Mouse (Mus musculus) midbrain, embryonic 13.5 days (tissue): ENCODE measurements around the gene Crispld2. TPM values are rescaled to one million over a fixed set of nuclear protein-coding genes. Genes with fewer than 3 reads are reported as not detected.

Experiments
- ATAC-seq: fragments of 200-750 bp; cut with Nextera tagmentation; 2 replicates; pipeline ENCODE4 v1.8.0; 2017; ENCODE audit warnings: mild to moderate bottlenecking, moderate TSS enrichment, moderate library complexity
- H3K27ac ChIP-seq: fragments of 300-500 bp; sonication (generic); 2 replicates; pipeline ENCODE4 v1.5.1; 2015; ENCODE audit warnings: inconsistent platforms, mild to moderate bottlenecking, moderate library complexity
- H3K27me3 ChIP-seq: fragments of 300-500 bp; sonication (generic); 2 replicates; pipeline ENCODE4 v1.6.1; 2015; ENCODE audit warnings: mild to moderate bottlenecking, inconsistent platforms
- H3K36me3 ChIP-seq: fragments of 300-500 bp; sonication (generic); 2 replicates; pipeline ENCODE4 v1.6.1; 2015; ENCODE audit warnings: mild to moderate bottlenecking, inconsistent platforms
- H3K4me1 ChIP-seq: fragments of 300-500 bp; sonication (generic); replicated peaks from 2 replicates; pipeline ENCODE4 v1.6.1; 2015; ENCODE audit warnings: inconsistent platforms
- H3K4me2 ChIP-seq: fragments of 300-500 bp; sonication (generic); replicated peaks from 2 replicates; pipeline ENCODE4 v1.6.1; 2015; ENCODE audit warnings: moderate library complexity, mild to moderate bottlenecking, inconsistent platforms
- H3K4me3 ChIP-seq: fragments of 300-500 bp; sonication (generic); replicated peaks from 2 replicates; pipeline ENCODE4 v1.5.1; 2015; ENCODE audit warnings: mild to moderate bottlenecking, inconsistent platforms
- H3K9ac ChIP-seq: fragments of 300-500 bp; sonication (generic); replicated peaks from 2 replicates; pipeline ENCODE4 v1.6.1; 2015; ENCODE audit warnings: mild to moderate bottlenecking, inconsistent platforms
- H3K9me3 ChIP-seq: fragments of 300-500 bp; sonication (generic); 2 replicates; pipeline ENCODE4 v1.6.1; 2016; ENCODE audit warnings: mild to moderate bottlenecking, inconsistent platforms
- whole genome bisulfite sequencing: fragments of 180-500 bp; shearing (Covaris S2); methylation state at CpG from one replicate; pipeline ENCODE4 v1.1.7; 2015; 5-methylcytosine and 5-hydroxymethylcytosine counted together
- polyA plus RNA-seq: library from polyadenylated mRNA; unstranded; fragments of >200 nt; fragmentation: Nextera tagmentation; extraction: Ambion mirVana; gene quantifications from 2 replicates; pipeline ENCODE4 v1.2.1, GENCODE M21; 2015

Crispld2 gene
- polyA plus RNA-seq = 1.9 and 2.1 TPM in 2 replicates

GRCm38 (mm10) chr8:119992249-119992648 lies at the start of gene Crispld2:
Crispld2 (plus strand) TSS chr8:119992438.
- H3K27me3 ChIP-seq = peaks cover 43% of the 10 kb centered on the region
- no peaks in the 10 kb centered on the region for H3K9me3 ChIP-seq
- H3K4me3 ChIP-seq = peak within 1 kb of the TSS; percentile 35
- WGBS = under 1% methylated on average over 25 of the region's 25 CpGs
- H3K9ac ChIP-seq = peak within 1 kb of the TSS; percentile 29; the same call in 1 of the 2 replicates
- no peak within 1 kb of the TSS for H3K27ac ChIP-seq
- ATAC-seq = peak; percentile 91
- H3K4me2 ChIP-seq = peak within 1 kb of the TSS; percentile 60
- H3K4me1 ChIP-seq = peaks cover 13% of the 10 kb centered on the region
- H3K36me3 ChIP-seq = no peaks in the 10 kb centered on the region

GRCm38 (mm10) chr8:119943616-119944015 lies 48.6 kb upstream of the Crispld2 start:
- no peak overlapping the region for H3K4me2 ChIP-seq
- WGBS = 94% methylated on average over 10 of the region's 10 CpGs
- no peak overlapping the region for H3K27ac ChIP-seq
- peaks cover 12% of the 10 kb centered on the region for H3K4me1 ChIP-seq
- H3K27me3 ChIP-seq = no peaks in the 10 kb centered on the region
- peaks cover 73% of the 10 kb centered on the region for H3K36me3 ChIP-seq
- ATAC-seq = no peak
- H3K9ac ChIP-seq = no peak overlapping the region
- H3K4me3 ChIP-seq = no peak overlapping the region
- H3K9me3 ChIP-seq = no peaks in the 10 kb centered on the region

- Histone ChIP-seq H3K27me3 (no peaks in the 10 kb centered on the region), H3K4me3 (no peak overlapping the region), H3K4me1 (peaks cover 17% of the 10 kb centered on the region), H3K9ac (no peak overlapping the region), H3K9me3 (no peaks in the 10 kb centered on the region), H3K4me2 (no peak overlapping the region), H3K27ac (no peak overlapping the region), H3K36me3 (peaks cover 74% of the 10 kb centered on the region)
- ATAC-seq = 0 out of 2 replicates have a peak, but pooled peaks have one; percentile 46
- 64% methylated on average over 9 of the region's 9 CpGs for WGBS
Measured at GRCm38 (mm10) chr8:119944096-119944811, 48.0 kb upstream of the Crispld2 start.

GRCm38 (mm10) chr8:119946326-119946865 lies 45.8 kb upstream of the Crispld2 start:
- H3K4me1 ChIP-seq = peaks cover 17% of the 10 kb centered on the region
- H3K9me3 ChIP-seq = no peaks in the 10 kb centered on the region
- H3K4me2 ChIP-seq = no peak overlapping the region
- WGBS = 80% methylated on average over 8 of the region's 8 CpGs
- no peak overlapping the region for H3K9ac ChIP-seq
- H3K27ac ChIP-seq = no peak overlapping the region; the same call in 1 of the 2 replicates
- no peak for ATAC-seq
- no peak overlapping the region for H3K4me3 ChIP-seq
- peaks cover 84% of the 10 kb centered on the region for H3K36me3 ChIP-seq
- no peaks in the 10 kb centered on the region for H3K27me3 ChIP-seq

GRCm38 (mm10) chr8:119947653-119948052 lies 44.6 kb upstream of the Crispld2 start:
- no peak overlapping the region for H3K4me2 ChIP-seq
- no peaks in the 10 kb centered on the region for H3K27me3 ChIP-seq
- H3K27ac ChIP-seq = no peak overlapping the region
- 92% methylated on average over 19 of the region's 19 CpGs for WGBS
- peaks cover 17% of the 10 kb centered on the region for H3K4me1 ChIP-seq
- H3K9me3 ChIP-seq = no peaks in the 10 kb centered on the region
- no peak overlapping the region for H3K9ac ChIP-seq
- no peak overlapping the region for H3K4me3 ChIP-seq
- H3K36me3 ChIP-seq = peaks cover 84% of the 10 kb centered on the region
- no peak for ATAC-seq

- 0 out of 2 replicates have a peak overlapping the region, but pooled peaks have one; percentile 10 for H3K9ac ChIP-seq
- H3K4me1 ChIP-seq = peaks cover 17% of the 10 kb centered on the region
- H3K9me3 ChIP-seq = no peaks in the 10 kb centered on the region
- H3K4me3 ChIP-seq = no peak overlapping the region
- H3K4me2 ChIP-seq = no peak overlapping the region
- 76% methylated on average over 15 of the region's 15 CpGs for WGBS
- peaks cover 86% of the 10 kb centered on the region for H3K36me3 ChIP-seq
- H3K27me3 ChIP-seq = no peaks in the 10 kb centered on the region
- no peak for ATAC-seq
- H3K27ac ChIP-seq = no peak overlapping the region
Measured at GRCm38 (mm10) chr8:119948340-119948739, 43.9 kb upstream of the Crispld2 start.

- Histone ChIP-seq H3K27ac (no peak overlapping the region), H3K4me2 (no peak overlapping the region), H3K36me3 (peaks cover 95% of the 10 kb centered on the region), H3K9ac (no peak overlapping the region), H3K4me3 (no peak overlapping the region), H3K4me1 (peaks cover 13% of the 10 kb centered on the region), H3K9me3 (no peaks in the 10 kb centered on the region), H3K27me3 (no peaks in the 10 kb centered on the region)
- 78% methylated on average over 7 of the region's 7 CpGs for WGBS
- no peak for ATAC-seq
Measured at GRCm38 (mm10) chr8:119952282-119952681, 40.0 kb upstream of the Crispld2 start.

- Histone ChIP-seq H3K9ac (no peak overlapping the region), H3K4me2 (no peak overlapping the region), H3K9me3 (no peaks in the 10 kb centered on the region), H3K4me3 (no peak overlapping the region), H3K4me1 (peaks cover 13% of the 10 kb centered on the region), H3K36me3 (peaks cover 95% of the 10 kb centered on the region), H3K27me3 (no peaks in the 10 kb centered on the region), H3K27ac (no peak overlapping the region)
- ATAC-seq = no peak
- WGBS = 67% methylated on average over 5 of the region's 5 CpGs
Measured at GRCm38 (mm10) chr8:119952747-119953146, 39.5 kb upstream of the Crispld2 start.

- H3K4me1 ChIP-seq = peaks cover 2% of the 10 kb centered on the region; the same call in 1 of the 2 replicates
- H3K4me2 ChIP-seq = no peak overlapping the region
- no peak overlapping the region for H3K4me3 ChIP-seq
- H3K36me3 ChIP-seq = peaks cover 82% of the 10 kb centered on the region
- H3K9me3 ChIP-seq = no peaks in the 10 kb centered on the region
- no peaks in the 10 kb centered on the region for H3K27me3 ChIP-seq
- no peak overlapping the region for H3K9ac ChIP-seq
- no peak overlapping the region for H3K27ac ChIP-seq
- WGBS = 98% methylated on average over 8 of the region's 8 CpGs
- no peak for ATAC-seq
Measured at GRCm38 (mm10) chr8:119955333-119955732, 36.9 kb upstream of the Crispld2 start.

GRCm38 (mm10) chr8:119958076-119958475 lies 34.2 kb upstream of the Crispld2 start:
- Histone ChIP-seq H3K9ac (no peak overlapping the region), H3K9me3 (no peaks in the 10 kb centered on the region), H3K27me3 (no peaks in the 10 kb centered on the region), H3K4me2 (no peak overlapping the region), H3K36me3 (peaks cover 54% of the 10 kb centered on the region), H3K27ac (no peak overlapping the region), H3K4me1 (peaks cover 8% of the 10 kb centered on the region; the same call in 1 of the 2 replicates), H3K4me3 (no peak overlapping the region)
- ATAC-seq = no peak
- WGBS = 95% methylated on average over 10 of the region's 10 CpGs

- 0 out of 2 replicates have a peak, but pooled peaks have one; percentile 11 for ATAC-seq
- H3K9ac ChIP-seq = no peak overlapping the region; the same call in 1 of the 2 replicates
Measured at GRCm38 (mm10) chr8:119960531-119961104, 31.6 kb upstream of the Crispld2 start.

GRCm38 (mm10) chr8:119964859-119965258 lies 27.4 kb upstream of the Crispld2 start:
- Histone ChIP-seq H3K4me3 (no peak overlapping the region), H3K9ac (no peak overlapping the region), H3K27me3 (no peaks in the 10 kb centered on the region), H3K4me1 (peaks cover 8% of the 10 kb centered on the region; the same call in 1 of the 2 replicates), H3K27ac (no peak overlapping the region), H3K9me3 (0 out of 2 replicates have a peak, but pooled peaks cover 4% of the 10 kb centered on the region), H3K36me3 (no peaks in the 10 kb centered on the region), H3K4me2 (no peak overlapping the region)
- 88% methylated on average over 4 of the region's 4 CpGs for WGBS
- no peak for ATAC-seq

More at GRCm38 (mm10) chr8:119960531-119961104, 31.6 kb upstream of the Crispld2 start:
- peaks cover 8% of the 10 kb centered on the region; the same call in 1 of the 2 replicates for H3K4me1 ChIP-seq
- H3K9me3 ChIP-seq = no peaks in the 10 kb centered on the region
- 65% methylated on average over 5 of the region's 5 CpGs for WGBS
- no peak overlapping the region for H3K4me2 ChIP-seq
- peaks cover 29% of the 10 kb centered on the region for H3K36me3 ChIP-seq
- no peak overlapping the region for H3K4me3 ChIP-seq
- no peak overlapping the region; the same call in 1 of the 2 replicates for H3K27ac ChIP-seq
- no peaks in the 10 kb centered on the region for H3K27me3 ChIP-seq
